Mouse (Mus musculus): ENCODE results near the gene Apoa1. TPM values are rescaled to one million over a fixed set of nuclear protein-coding genes. Genes with fewer than 3 reads are reported as not detected.
A peak's percentile ranks its signal among the peaks of the same experiment; 100 is the strongest.

Apoa1 gene
- polyA plus RNA-seq, 1 experiment from 2014 or later, result 27,203 TPM

- Histone ChIP-seq H3K9ac (replicated peaks) (no peak overlapping the region), H3K27ac (ENCODE audit: low read depth) (no peak overlapping the region), H3K9me3 (ENCODE audit: low read length) (no peaks in the 10 kb centered on the region), H3K36me3 (replicated peaks; ENCODE audit: insufficient read depth, low read length) (peaks cover 49% of the 10 kb centered on the region), H3K4me1 (ENCODE audit: insufficient read depth) (peaks cover 9% of the 10 kb centered on the region), H3K27me3 (ENCODE audit: insufficient read depth, low read length) (no peaks in the 10 kb centered on the region), H3K4me3 (ENCODE audit: low read depth, low read length) (no peak overlapping the region), H3K4me2 (ENCODE audit: low read depth, low read length) (no peak overlapping the region)
- ATAC-seq (no peak), DNase-seq (no peak)
- WGBS (ENCODE audit: insufficient replicate concordance), result 80% methylated on average over 13 of the region's 13 CpGs
- TF ChIP-seq EP300 (IDR thresholded peaks at IDR 0.05; ENCODE audit: low read depth) (no peak), CTCF (IDR thresholded peaks at IDR 0.05; ENCODE audit: low read depth) (no peak)
These were observed 19.9 kb upstream of the Apoa1 start for GRCm38 (mm10) chr9:46208401-46208974.

GRCm38 (mm10) chr9:46210473-46210872 is 17.9 kb upstream of the Apoa1 start:
- ATAC-seq (no peak), DNase-seq (no peak)
- Histone ChIP-seq H3K27ac (ENCODE audit: low read depth) (no peak overlapping the region), H3K4me3 (ENCODE audit: low read depth, low read length) (no peak overlapping the region), H3K4me2 (ENCODE audit: low read depth, low read length) (no peak overlapping the region), H3K27me3 (ENCODE audit: insufficient read depth, low read length) (no peaks in the 10 kb centered on the region), H3K36me3 (replicated peaks; ENCODE audit: insufficient read depth, low read length) (peaks cover 47% of the 10 kb centered on the region), H3K9ac (replicated peaks) (no peak overlapping the region), H3K9me3 (ENCODE audit: low read length) (no peaks in the 10 kb centered on the region), H3K4me1 (ENCODE audit: insufficient read depth) (peaks cover 24% of the 10 kb centered on the region)
- TF ChIP-seq EP300 (IDR thresholded peaks at IDR 0.05; ENCODE audit: low read depth) (no peak), CTCF (IDR thresholded peaks at IDR 0.05; ENCODE audit: low read depth) (no peak)
- 86% methylated on average over 12 of the region's 12 CpGs for WGBS (ENCODE audit: insufficient replicate concordance)

- TF ChIP-seq CTCF (IDR thresholded peaks at IDR 0.05; ENCODE audit: low read depth) (no peak), EP300 (IDR thresholded peaks at IDR 0.05; ENCODE audit: low read depth) (no peak)
- no peak for ATAC-seq
- H3K27ac ChIP-seq (ENCODE audit: low read depth), result peak overlapping the region; percentile 95; the same call in 1 of the 2 replicates
These were observed 14.1 kb upstream of the Apoa1 start for GRCm38 (mm10) chr9:46214276-46214675.

DNA sequence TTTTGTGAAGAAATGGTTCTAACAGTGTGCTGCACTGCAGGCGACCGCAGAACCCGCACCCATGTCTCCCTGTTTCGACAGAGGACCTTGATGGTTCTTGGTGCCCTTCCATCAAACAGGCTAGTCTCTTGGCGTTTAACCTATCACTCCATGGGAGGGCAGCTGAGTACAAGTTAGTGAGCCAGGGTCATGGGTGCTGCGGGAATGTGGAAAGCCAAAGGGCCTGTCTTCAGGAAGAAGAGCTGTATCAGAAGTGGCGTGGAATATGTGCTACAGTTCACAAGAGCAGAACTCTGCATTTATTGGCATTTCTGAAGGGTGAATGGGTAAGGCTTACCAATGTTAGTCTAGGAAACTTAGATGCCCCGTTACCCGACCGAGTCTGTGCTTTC is 13.4 kb upstream of the Apoa1 start:
- peak overlapping the region; percentile 16; the same call in 1 of the 2 replicates for H3K9ac ChIP-seq (replicated peaks)
- WGBS (ENCODE audit: insufficient replicate concordance), result 60% methylated on average over 10 of the region's 10 CpGs
- H3K27ac ChIP-seq (ENCODE audit: low read depth), result peak overlapping the region; percentile 95

More at GRCm38 (mm10) chr9:46214276-46214675, 14.1 kb upstream of the Apoa1 start:
- Histone ChIP-seq H3K4me2 (ENCODE audit: low read depth, low read length) (no peak overlapping the region), H3K9me3 (ENCODE audit: low read length) (no peaks in the 10 kb centered on the region), H3K27me3 (ENCODE audit: insufficient read depth, low read length) (no peaks in the 10 kb centered on the region), H3K9ac (replicated peaks) (no peak overlapping the region), H3K4me1 (ENCODE audit: insufficient read depth) (peaks cover 29% of the 10 kb centered on the region), H3K36me3 (replicated peaks; ENCODE audit: insufficient read depth, low read length) (peaks cover 38% of the 10 kb centered on the region), H3K4me3 (ENCODE audit: low read depth, low read length) (no peak overlapping the region)
- WGBS (ENCODE audit: insufficient replicate concordance), result 76% methylated on average over 4 of the region's 4 CpGs
- no peak for DNase-seq

DNA sequence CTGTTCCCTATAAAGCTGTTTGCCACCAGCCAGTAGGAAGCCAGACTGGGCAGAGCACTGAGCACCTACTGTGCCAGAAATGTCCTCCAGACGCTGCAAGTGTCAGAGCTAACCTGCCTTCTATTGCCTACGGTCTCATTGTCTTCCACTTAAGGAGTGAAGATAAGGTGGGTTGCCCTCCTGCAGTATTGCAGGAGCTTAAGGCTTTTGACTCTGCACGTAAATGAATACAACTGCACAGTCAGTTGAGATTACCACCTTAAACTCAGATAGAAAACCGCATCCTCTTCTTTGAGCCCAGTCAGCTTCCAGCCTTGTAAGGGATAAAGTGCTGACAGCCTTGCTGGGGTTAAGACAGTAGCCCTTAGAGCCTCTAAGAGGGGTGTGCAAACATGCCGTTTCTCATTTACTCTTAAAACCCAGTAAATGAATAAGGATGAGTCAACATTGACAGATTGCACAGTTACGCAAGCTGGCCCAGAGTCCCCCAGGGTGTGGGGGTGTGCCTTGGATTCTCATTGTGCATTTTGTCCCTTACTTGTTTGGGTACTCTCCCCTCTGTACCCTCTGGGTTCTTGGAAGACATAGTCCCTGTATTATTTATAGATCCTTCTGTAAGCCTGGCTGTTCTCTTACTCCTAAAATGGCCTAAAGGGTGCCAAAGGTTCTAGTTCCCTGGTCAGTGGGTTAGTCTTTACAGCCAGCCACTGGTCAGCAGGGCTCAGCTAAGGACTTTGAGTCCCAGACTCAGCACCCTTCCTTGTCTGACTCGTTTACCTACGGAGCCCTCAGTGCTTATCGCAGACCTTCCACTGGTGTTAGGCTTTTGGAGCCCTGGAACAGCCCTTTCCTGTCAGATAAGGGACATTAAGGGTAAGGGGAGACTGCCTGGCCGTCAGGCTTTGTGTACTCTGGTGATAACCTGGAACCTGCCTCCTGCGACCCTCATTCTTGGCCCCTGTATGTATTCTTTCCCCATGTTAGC is 12.8 kb upstream of the Apoa1 start:
- Histone ChIP-seq H3K4me3 (ENCODE audit: low read depth, low read length) (no peak overlapping the region), H3K9ac (replicated peaks) (peak overlapping the region; percentile 32; the same call in 1 of the 2 replicates), H3K9me3 (ENCODE audit: low read length) (no peaks in the 10 kb centered on the region), H3K4me1 (ENCODE audit: insufficient read depth) (peaks cover 29% of the 10 kb centered on the region), H3K27me3 (ENCODE audit: insufficient read depth, low read length) (no peaks in the 10 kb centered on the region), H3K27ac (ENCODE audit: low read depth) (peak overlapping the region; percentile 95), H3K4me2 (ENCODE audit: low read depth, low read length) (peak overlapping the region; percentile 26), H3K36me3 (replicated peaks; ENCODE audit: insufficient read depth, low read length) (peaks cover 34% of the 10 kb centered on the region)
- DNase-seq, result peak; percentile 64
- peak; percentile 81 for ATAC-seq
- TF ChIP-seq CTCF (IDR thresholded peaks at IDR 0.05; ENCODE audit: low read depth) (no peak), EP300 (IDR thresholded peaks at IDR 0.05; ENCODE audit: low read depth) (peak; percentile 85)
- WGBS (ENCODE audit: insufficient replicate concordance), result 26% methylated on average over 11 of the region's 11 CpGs

More for the DNA sequence above, 13.4 kb upstream of the Apoa1 start:
- H3K9me3 ChIP-seq (ENCODE audit: low read length), result no peaks in the 10 kb centered on the region
- H3K36me3 ChIP-seq (replicated peaks; ENCODE audit: insufficient read depth, low read length), result peaks cover 33% of the 10 kb centered on the region
- peaks cover 29% of the 10 kb centered on the region for H3K4me1 ChIP-seq (ENCODE audit: insufficient read depth)
- no peak overlapping the region for H3K4me3 ChIP-seq (ENCODE audit: low read depth, low read length)
- H3K27me3 ChIP-seq (ENCODE audit: insufficient read depth, low read length), result no peaks in the 10 kb centered on the region
- TF ChIP-seq EP300 (IDR thresholded peaks at IDR 0.05; ENCODE audit: low read depth), result no peak
- ATAC-seq (no peak), DNase-seq (no peak)
- no peak overlapping the region for H3K4me2 ChIP-seq (ENCODE audit: low read depth, low read length)

Measured in liver, postnatal 0 days (tissue).